Mouse (Mus musculus): ENCODE data around the gene Txnrd3. TPM values are rescaled to one million over a fixed set of nuclear protein-coding genes. Genes with fewer than 3 reads are reported as not detected.

Txnrd3 gene
- polyA plus RNA-seq, 1 experiment, result 7.3 TPM

GRCm38 (mm10) chr6:89655011-89655410, 11.2 kb downstream of the Txnrd3 start:
- no peak for DNase-seq (ENCODE audit: low spot score)

GRCm38 (mm10) chr6:89658342-89658741, 14.6 kb downstream of the Txnrd3 start:
- DNase-seq (ENCODE audit: low spot score), result no peak

- DNase-seq (ENCODE audit: low spot score), result no peak
These were observed 15.1 kb downstream of the Txnrd3 start for GRCm38 (mm10) chr6:89658931-89659330.

- no peak for DNase-seq (ENCODE audit: low spot score)
These were observed 16.1 kb downstream of the Txnrd3 start for GRCm38 (mm10) chr6:89659692-89660423.

DNA sequence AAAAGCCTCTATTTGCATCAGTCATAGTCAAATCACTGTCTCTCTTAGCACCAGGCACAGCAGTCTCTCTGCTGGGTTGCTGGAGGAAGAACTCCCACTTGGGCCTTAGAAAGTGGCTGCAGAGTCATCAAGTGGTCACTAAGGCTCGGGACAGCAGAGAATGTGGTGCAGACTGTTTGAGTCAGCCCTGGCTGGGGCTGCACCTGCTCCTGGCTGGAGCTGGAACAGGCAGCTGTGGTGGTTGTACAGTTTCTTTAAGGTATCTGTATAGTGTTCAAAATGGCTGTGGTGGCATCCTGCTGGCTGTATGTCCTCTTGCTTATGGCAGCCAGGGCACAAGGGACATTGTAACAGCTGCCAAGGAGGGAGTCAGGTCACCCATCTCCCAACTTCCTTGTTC, 16.7 kb downstream of the Txnrd3 start:
- no peak for DNase-seq (ENCODE audit: low spot score)

DNA sequence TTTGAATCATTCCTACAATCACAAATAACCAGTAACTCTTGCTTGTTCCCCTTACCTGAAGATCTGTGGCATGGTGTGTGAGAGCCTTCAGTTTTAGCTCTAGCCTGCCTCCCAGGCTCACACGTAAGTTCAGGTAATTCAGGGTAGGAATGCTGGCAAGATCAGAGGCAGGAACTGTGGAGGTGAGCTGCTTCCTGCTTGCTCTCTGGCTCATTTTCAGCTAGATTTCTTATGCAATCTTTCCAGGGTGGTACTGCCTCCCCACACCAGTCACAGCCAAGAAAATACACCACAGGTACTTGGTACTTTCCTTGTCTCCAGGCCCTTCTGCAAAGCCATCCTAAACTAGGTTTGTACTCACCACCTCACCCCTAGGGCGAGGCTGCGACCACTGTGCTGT, 18.7 kb downstream of the Txnrd3 start:
- DNase-seq (ENCODE audit: low spot score), result no peak

DNA sequence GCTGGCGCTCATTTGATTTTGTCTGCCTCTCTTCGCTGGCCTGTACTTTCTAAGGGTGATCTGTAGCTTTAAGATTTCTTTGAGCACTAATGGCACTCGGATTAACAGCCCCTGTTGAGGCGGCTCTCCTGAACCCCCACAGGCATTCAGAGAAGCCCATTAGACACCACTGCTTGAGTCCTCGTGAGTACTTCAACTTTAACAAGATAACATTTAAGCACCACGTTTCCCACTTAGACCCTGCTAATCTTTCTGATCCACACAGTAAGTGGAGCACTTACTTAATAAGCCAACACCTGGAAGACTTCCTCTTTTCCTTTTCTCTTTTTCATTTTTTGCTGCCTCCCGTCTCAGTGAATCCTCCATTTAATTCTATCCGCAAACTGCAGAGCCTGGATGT, 21.4 kb downstream of the Txnrd3 start:
- no peak for DNase-seq (ENCODE audit: low spot score)

- DNase-seq (ENCODE audit: low spot score), result no peak
These were observed 21.9 kb downstream of the Txnrd3 start for GRCm38 (mm10) chr6:89665667-89666066.

DNA sequence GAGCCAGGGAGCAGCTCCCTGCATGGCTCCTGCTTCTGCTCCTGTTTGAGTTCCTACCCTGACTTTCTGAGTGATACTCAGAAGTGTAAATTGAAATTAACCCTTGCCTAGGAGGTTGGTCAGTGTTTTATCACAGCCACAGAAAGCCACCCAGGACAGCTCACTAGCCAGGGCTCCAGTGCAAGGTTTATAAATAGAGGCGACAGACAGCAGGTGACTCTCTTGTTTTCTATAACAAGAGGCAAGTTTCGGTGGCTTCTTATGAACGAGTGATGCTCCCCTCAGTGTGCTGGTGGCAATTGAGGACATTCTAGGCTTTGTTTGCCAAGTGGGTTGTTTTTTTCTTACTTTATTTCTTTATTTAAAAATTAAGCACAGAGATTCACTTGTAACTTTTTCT, 23.2 kb downstream of the Txnrd3 start:
- DNase-seq (ENCODE audit: low spot score), result no peak

DNA sequence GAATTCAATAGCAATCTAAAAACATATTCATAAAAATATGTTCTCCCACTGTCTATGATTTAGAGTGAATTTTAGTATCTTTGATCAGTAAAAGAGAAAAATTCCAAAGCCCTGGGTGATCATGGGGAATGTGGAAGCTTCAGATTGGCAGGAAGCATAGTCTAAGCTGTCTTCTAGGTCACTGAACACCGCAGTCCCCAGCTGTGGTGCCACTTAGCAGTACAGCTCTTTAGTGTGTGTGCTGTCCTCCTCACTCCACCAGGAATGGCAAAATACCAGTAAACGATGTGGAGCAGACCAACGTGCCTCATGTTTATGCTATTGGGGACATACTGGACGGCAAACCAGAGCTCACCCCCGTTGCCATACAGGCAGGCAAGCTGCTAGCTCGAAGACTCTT, 25.8 kb downstream of the Txnrd3 start:
- DNase-seq (ENCODE audit: low spot score), result no peak

DNA sequence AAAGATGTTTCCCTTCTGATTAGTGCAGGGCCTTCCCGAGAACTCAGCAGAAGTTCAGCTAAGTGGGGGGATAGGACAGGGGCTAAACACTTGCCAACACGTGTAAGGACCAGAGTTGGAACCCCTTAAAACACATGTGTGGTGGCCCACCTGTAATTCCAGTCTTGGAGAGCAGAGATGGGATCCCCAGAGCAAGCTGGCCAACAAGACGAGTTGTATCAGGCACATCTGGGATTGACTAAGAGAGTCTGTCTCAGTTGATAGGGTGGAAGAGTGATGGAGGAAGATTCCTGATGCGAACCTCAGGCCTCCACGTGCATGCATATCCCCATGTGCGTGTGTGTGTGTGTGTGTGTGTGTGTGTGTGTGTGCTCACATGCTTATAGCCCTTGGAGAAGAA, 27.6 kb downstream of the Txnrd3 start:
- DNase-seq (ENCODE audit: low spot score), result no peak

DNA sequence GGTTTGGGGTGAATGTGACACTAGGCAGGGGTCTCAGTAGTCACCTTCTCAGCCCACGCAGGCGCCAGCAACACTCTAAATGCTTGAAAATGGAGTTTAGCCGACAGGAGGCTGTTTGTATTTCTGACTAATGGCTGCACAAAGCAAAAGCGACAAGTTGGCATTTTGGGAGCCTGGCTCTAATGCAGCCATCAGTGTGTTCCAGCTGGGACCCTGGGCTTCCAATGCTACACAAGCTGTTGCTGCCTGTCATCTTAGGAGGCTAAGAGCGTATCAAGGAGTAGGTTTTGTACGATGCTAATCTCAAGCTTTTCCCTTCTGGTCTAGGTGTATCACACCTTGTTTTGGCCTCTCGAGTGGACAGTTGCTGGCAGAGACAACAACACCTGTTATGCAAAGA, 28.9 kb downstream of the Txnrd3 start:
- no peak for DNase-seq (ENCODE audit: low spot score)

DNA sequence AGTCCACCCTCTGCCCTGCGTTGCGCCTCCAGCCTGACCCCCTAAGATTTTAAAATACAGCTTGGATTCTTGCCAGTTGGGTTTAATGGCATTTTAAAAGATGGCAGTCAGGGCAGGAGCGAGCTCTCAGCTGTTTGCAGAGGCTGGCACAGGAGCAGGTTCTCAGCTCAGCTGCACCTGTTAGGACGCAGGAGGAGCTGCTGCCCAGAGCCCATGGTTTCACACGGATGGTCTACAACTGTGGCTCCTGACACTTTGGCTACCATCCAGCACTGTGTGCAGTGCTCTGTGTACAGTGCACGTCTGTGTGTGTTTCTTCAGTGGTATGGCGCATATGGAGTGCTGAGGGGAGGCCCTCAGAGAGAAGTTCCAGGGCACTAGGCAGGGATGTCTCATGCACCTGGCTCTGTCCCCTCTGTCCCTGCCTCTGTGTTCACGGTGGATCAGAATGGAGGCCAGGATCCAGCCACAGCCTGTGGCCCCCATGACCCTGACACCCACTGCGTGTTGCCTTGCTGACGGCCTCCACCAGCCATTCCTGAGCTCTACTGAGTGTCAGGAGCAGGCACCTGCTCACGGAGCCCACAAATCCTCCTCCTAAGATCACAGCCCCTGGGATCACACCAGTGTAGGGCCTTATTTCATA, 29.5 kb downstream of the Txnrd3 start:
- no peak for DNase-seq (ENCODE audit: low spot score)

- DNase-seq (ENCODE audit: low spot score), result no peak
These were observed 34.7 kb downstream of the Txnrd3 start for GRCm38 (mm10) chr6:89678522-89678921.

- DNase-seq (ENCODE audit: low spot score), result peak; percentile 42
These were observed 35.6 kb downstream of the Txnrd3 start for GRCm38 (mm10) chr6:89679291-89679835.

DNA sequence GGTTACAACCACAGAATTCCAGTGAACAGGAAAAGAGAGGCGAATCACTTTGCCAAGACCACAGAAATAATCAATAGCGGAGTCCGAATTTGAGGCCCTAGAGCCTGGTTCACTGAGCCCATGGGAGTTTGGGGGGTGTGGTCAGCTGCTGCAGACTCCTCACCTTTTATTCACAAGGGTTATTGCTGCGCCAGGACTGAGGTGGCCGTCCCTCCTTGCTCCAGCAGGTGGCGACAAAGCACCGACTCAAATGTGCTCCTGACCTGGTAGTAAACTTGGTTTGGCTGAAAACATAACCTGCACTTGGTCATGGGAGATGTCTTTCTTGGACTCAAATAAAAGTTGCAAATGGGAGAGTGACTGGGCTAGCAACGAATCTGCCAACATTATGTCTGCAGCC, 36.4 kb downstream of the Txnrd3 start:
- peak; percentile 72 for DNase-seq (ENCODE audit: low spot score)

- DNase-seq (ENCODE audit: low spot score), result no peak
These were observed 40.4 kb downstream of the Txnrd3 start for GRCm38 (mm10) chr6:89684231-89684630.

- DNase-seq (ENCODE audit: low spot score), result no peak
These were observed 43.3 kb downstream of the Txnrd3 start for GRCm38 (mm10) chr6:89687100-89687499.

DNA sequence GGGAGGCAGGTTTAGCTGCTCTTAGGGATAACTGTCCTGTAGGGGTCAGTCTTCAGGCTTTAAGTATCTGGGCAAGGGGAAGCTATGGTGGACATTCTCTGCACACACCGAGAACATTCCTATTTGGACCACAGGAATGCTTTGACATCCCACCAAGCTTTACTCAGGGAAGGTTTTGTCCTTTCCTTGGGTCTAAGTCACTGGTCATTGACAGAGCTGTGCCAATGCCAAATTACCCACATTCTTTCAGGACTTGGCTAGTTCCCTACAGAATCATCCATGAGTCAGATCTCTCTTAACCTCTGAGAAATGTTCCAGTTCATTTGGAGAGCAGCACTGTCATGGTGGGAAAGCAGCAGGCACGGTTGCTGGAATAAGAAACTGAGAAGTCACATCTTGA, 62.8 kb downstream of the Txnrd3 start:
- DNase-seq (ENCODE audit: low spot score), result no peak

GRCm38 (mm10) chr6:89707240-89707639, 63.5 kb downstream of the Txnrd3 start, which contains the start of gene Vmn1r40:
Vmn1r40 (plus strand) TSS chr6:89707540.
- no peak for DNase-seq (ENCODE audit: low spot score)

- DNase-seq (ENCODE audit: low spot score), result no peak
These were observed 74.3 kb downstream of the Txnrd3 start for GRCm38 (mm10) chr6:89718051-89718450.
